Mouse (Mus musculus): ENCODE results near the gene Ptms. TPM values are rescaled to one million over a fixed set of nuclear protein-coding genes. Genes with fewer than 3 reads are reported as not detected.

Gene Ptms
- polyA plus RNA-seq, 1 experiment: 807 TPM

Other genes starting within 250 kb of the Ptms start
- gene Emg1, start 207.9 kb downstream of the Ptms start, polyA plus RNA-seq (2012; rRNA removed): 73.3 and 84.5 TPM in 2 replicates
- 111 and 120 TPM in 2 replicates for gene Phb2, start 207.8 kb downstream of the Ptms start, polyA plus RNA-seq (2012; rRNA removed)
- 17.0 and 18.2 TPM in 2 replicates for gene Ptpn6, start 181.4 kb downstream of the Ptms start, polyA plus RNA-seq (2012; rRNA removed)
- 214 and 229 TPM in 2 replicates for gene Grcc10, start 178.7 kb downstream of the Ptms start, polyA plus RNA-seq (2012; rRNA removed)
- not detected in 2 replicates for gene Gm45234, start 164.1 kb downstream of the Ptms start, polyA plus RNA-seq (2012; rRNA removed)
- gene Atn1, start 163.6 kb downstream of the Ptms start, polyA plus RNA-seq (2012; rRNA removed): 11.3 and 32.9 TPM in 2 replicates
- gene Eno2, start 150.4 kb downstream of the Ptms start, polyA plus RNA-seq (2012; rRNA removed): 20.8 and 23.4 TPM in 2 replicates
- gene Lrrc23, start 140.4 kb downstream of the Ptms start, polyA plus RNA-seq (2012; rRNA removed): 1.2 and 1.4 TPM in 2 replicates
- 22.3 and 24.4 TPM in 2 replicates for gene Spsb2, start 111.4 kb downstream of the Ptms start, polyA plus RNA-seq (2012; rRNA removed)
- 322 and 324 TPM in 2 replicates for gene Tpi1, start 105.8 kb downstream of the Ptms start, polyA plus RNA-seq (2012; rRNA removed)
- gene Usp5, start 90.6 kb downstream of the Ptms start, polyA plus RNA-seq (2012; rRNA removed): 68.8 and 73.6 TPM in 2 replicates
- gene Cdca3, start 90.6 kb downstream of the Ptms start, polyA plus RNA-seq (2012; rRNA removed): 5.0 and 5.5 TPM in 2 replicates
- 0.21 and 0.32 TPM in 2 replicates for gene Gnb3, start 79.8 kb downstream of the Ptms start, polyA plus RNA-seq (2012; rRNA removed)
- 74.5 and 82.9 TPM in 2 replicates for gene P3h3, start 62.4 kb downstream of the Ptms start, polyA plus RNA-seq (2012; rRNA removed)
- gene Gpr162, start 56.1 kb downstream of the Ptms start, polyA plus RNA-seq (2012; rRNA removed): 0.94 and 0.99 TPM in 2 replicates
- 1.3 and 2.1 TPM in 2 replicates for gene Cd4, start 31.9 kb downstream of the Ptms start, polyA plus RNA-seq (2012; rRNA removed)
- 1.3 and 1.9 TPM in 2 replicates for gene Lag3, start 8.4 kb downstream of the Ptms start, polyA plus RNA-seq (2012; rRNA removed)
- 273 and 291 TPM in 2 replicates for gene Mlf2, start 11.3 kb upstream of the Ptms start, polyA plus RNA-seq (2012; rRNA removed)
- gene Cops7a, start 45.4 kb upstream of the Ptms start, polyA plus RNA-seq (2012; rRNA removed): 162 and 183 TPM in 2 replicates
- gene Pianp, start 76.6 kb upstream of the Ptms start, polyA plus RNA-seq (2012; rRNA removed): 19.3 and 24.4 TPM in 2 replicates
- 42.8 and 43.1 TPM in 2 replicates for gene Zfp384, start 89.0 kb upstream of the Ptms start, polyA plus RNA-seq (2012; rRNA removed)
- gene Ing4, start 119.7 kb upstream of the Ptms start, polyA plus RNA-seq (2012; rRNA removed): 88.6 and 113 TPM in 2 replicates
- 23.5 and 24.7 TPM in 2 replicates for gene Acrbp, start 129.6 kb upstream of the Ptms start, polyA plus RNA-seq (2012; rRNA removed)
- 2.9 and 4.2 TPM in 2 replicates for gene Lpar5, start 147.8 kb upstream of the Ptms start, polyA plus RNA-seq (2012; rRNA removed)
- gene Chd4, start 175.9 kb upstream of the Ptms start, polyA plus RNA-seq (2012; rRNA removed): 43.1 and 78.9 TPM in 2 replicates
- gene Nop2, start 211.8 kb upstream of the Ptms start, polyA plus RNA-seq (2012; rRNA removed): 23.1 TPM in 2 replicates
- 28.6 and 29.0 TPM in 2 replicates for gene Iffo1, start 225.1 kb upstream of the Ptms start, polyA plus RNA-seq (2012; rRNA removed)
- 2,278 and 2,316 TPM in 2 replicates for gene Gapdh, start 246.4 kb upstream of the Ptms start, polyA plus RNA-seq (2012; rRNA removed)

Data from urinary bladder, adult 2 months (tissue).